In the genomic region with DNA sequence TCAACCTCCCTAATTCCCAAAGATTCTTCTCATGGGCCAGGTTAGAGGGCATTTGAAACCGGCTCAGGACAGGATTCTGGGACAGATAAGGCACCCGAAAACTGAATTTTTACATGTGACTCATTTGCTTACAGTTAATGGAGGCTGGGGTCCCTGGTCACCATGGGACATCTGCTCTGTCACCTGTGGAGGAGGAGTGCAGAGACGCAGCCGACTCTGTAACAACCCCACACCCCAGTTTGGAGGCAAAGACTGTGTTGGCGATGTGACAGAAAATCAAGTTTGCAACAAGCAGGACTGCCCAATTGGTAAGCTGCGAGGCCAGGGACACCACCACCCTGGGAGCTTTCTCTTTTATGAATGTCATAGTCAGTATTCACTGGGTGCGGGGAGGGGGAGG, we compare ENCODE assay signal across 27 mouse cellular contexts. TPM values are rescaled to one million over a fixed set of nuclear protein-coding genes. Genes with fewer than 3 reads are reported as not detected.
A peak's percentile ranks its signal among the peaks of the same experiment; 100 is the strongest.
DNase-seq lines count a peak whose midpoint lies in the region; ATAC-seq lines count a peak whose summit lies in the region.
"Had no signal": no experiment of that assay in that cellular context is flagged by ENCODE, and none has a peak within 500 bp of the region (broad histone marks: within the 10 kb centered on the region; RNA-seq: fewer than 3 reads in every experiment).

No protein-coding gene starts in this region.

- 84% methylated on average over 7 of the region's 7 CpGs for WGBS in heart, embryonic 11.5 days (ENCODE audit: insufficient replicate concordance)
- 85% methylated on average over 7 of the region's 7 CpGs for WGBS in kidney, embryonic 16.5 days

- H3K4me2 ChIP-seq in heart, embryonic 11.5 days = no peak overlapping the region
- H3K4me2 ChIP-seq in kidney, embryonic 16.5 days (replicated peaks; ENCODE audit: low read depth, low read length) = no peak overlapping the region
- H3K4me2 ChIP-seq: embryonic facial prominence, embryonic 13.5 days; forebrain, embryonic 13.5 days; hindbrain, embryonic 12.5 days; hindbrain, embryonic 15.5 days had no signal

- no peak overlapping the region for H3K27ac ChIP-seq in heart, embryonic 11.5 days (ENCODE audit: low read depth, low read length)
- H3K27ac ChIP-seq in kidney, embryonic 16.5 days (ENCODE audit: low read length) = peak overlapping the region; percentile 61; the same call in 1 of the 2 replicates
- H3K27ac ChIP-seq: embryonic facial prominence, embryonic 10.5 days; embryonic facial prominence, embryonic 13.5 days; forebrain, embryonic 10.5 days; forebrain, embryonic 13.5 days; gastrocnemius, adult 2 months; heart, adult 2 months; heart, embryonic 10.5 days; hindbrain, embryonic 12.5 days; hindbrain, embryonic 15.5 days had no signal

- no peak overlapping the region for H3K4me3 ChIP-seq in heart, embryonic 11.5 days (ENCODE audit: low read depth, low read length)
- no peak overlapping the region for H3K4me3 ChIP-seq in kidney, embryonic 16.5 days (ENCODE audit: low read length)
- peak overlapping the region; percentile 66 for H3K4me3 ChIP-seq in megakaryocyte, embryonic 14.5 days (replicated peaks)
- H3K4me3 ChIP-seq: embryonic facial prominence, embryonic 10.5 days; embryonic facial prominence, embryonic 13.5 days; forebrain, embryonic 10.5 days; forebrain, embryonic 13.5 days; gastrocnemius, adult 2 months; heart, adult 2 months; heart, embryonic 10.5 days; hindbrain, embryonic 12.5 days; hindbrain, embryonic 15.5 days had no signal

- peaks cover 26% of the 10 kb centered on the region for H3K36me3 ChIP-seq in heart, embryonic 11.5 days (ENCODE audit: control insufficient read depth, insufficient read depth, low read length)
- peaks cover 73% of the 10 kb centered on the region for H3K36me3 ChIP-seq in kidney, embryonic 16.5 days (ENCODE audit: insufficient read depth, low read length)
- peaks cover 100% of the 10 kb centered on the region for H3K36me3 ChIP-seq in megakaryocyte, embryonic 14.5 days (replicated peaks; ENCODE audit: low read length)
- H3K36me3 ChIP-seq: G1E; hindbrain, embryonic 15.5 days had no signal

- H3K9me3 ChIP-seq in heart, embryonic 11.5 days (replicated peaks; ENCODE audit: control insufficient read depth, low read length) = no peaks in the 10 kb centered on the region
- no peaks in the 10 kb centered on the region for H3K9me3 ChIP-seq in kidney, embryonic 16.5 days (ENCODE audit: low read length)
- H3K9me3 ChIP-seq in megakaryocyte, embryonic 14.5 days = no peaks in the 10 kb centered on the region
- H3K9me3 ChIP-seq: embryonic facial prominence, embryonic 13.5 days; forebrain, embryonic 13.5 days; heart, embryonic 10.5 days; hindbrain, embryonic 12.5 days; hindbrain, embryonic 15.5 days had no signal

- H3K27me3 ChIP-seq in heart, embryonic 11.5 days (ENCODE audit: control insufficient read depth, insufficient read depth, low read length) = no peaks in the 10 kb centered on the region
- no peaks in the 10 kb centered on the region for H3K27me3 ChIP-seq in kidney, embryonic 16.5 days (ENCODE audit: insufficient read depth, low read length)
- H3K27me3 ChIP-seq in megakaryocyte, embryonic 14.5 days (replicated peaks) = no peaks in the 10 kb centered on the region
- H3K27me3 ChIP-seq: CH12.LX; embryonic facial prominence, embryonic 13.5 days; forebrain, embryonic 13.5 days; hindbrain, embryonic 12.5 days; hindbrain, embryonic 15.5 days had no signal

- peak; percentile 83 for DNase-seq in heart, adult 11 months
- no peak for DNase-seq in kidney, postnatal 10 days
- DNase-seq in cerebellum, adult 11-12 months = no peak
- DNase-seq: adrenal gland, adult 2 months; adrenal gland, postnatal 14 days; B cell, adult 2 months; cerebellum, adult 11 months; cerebellum, adult 8-10 months; cerebellum, postnatal 36 days; embryo, embryonic 11 days; gastrocnemius, adult 2 months; gastrocnemius, postnatal 14 days; heart, adult 2 months had no signal

- no peak for ATAC-seq in heart, embryonic 11.5 days (replicated peaks; ENCODE audit: insufficient number of reproducible peaks, low FRiP score, low TSS enrichment)
- ATAC-seq in kidney, embryonic 16.5 days (ENCODE audit: low FRiP score, low TSS enrichment) = no peak
- ATAC-seq in megakaryocyte, adult 5-6 weeks (ENCODE audit: poor library complexity, severe bottlenecking) = no peak
- ATAC-seq: forebrain, embryonic 13.5 days; forebrain, embryonic 16.5 days had no signal

- no peaks in the 10 kb centered on the region for H3K4me1 ChIP-seq in heart, embryonic 11.5 days (ENCODE audit: control insufficient read depth, insufficient read depth, low read length)
- peaks cover 31% of the 10 kb centered on the region for H3K4me1 ChIP-seq in kidney, embryonic 16.5 days (ENCODE audit: insufficient read depth, low read length)
- H3K4me1 ChIP-seq in megakaryocyte, embryonic 14.5 days = peaks cover 72% of the 10 kb centered on the region
- H3K4me1 ChIP-seq: heart, embryonic 10.5 days had no signal

- no peak overlapping the region for H3K9ac ChIP-seq in heart, embryonic 11.5 days (ENCODE audit: low read depth, low read length)
- H3K9ac ChIP-seq in kidney, embryonic 16.5 days (replicated peaks; ENCODE audit: low read length) = no peak overlapping the region
- H3K9ac ChIP-seq: embryonic facial prominence, embryonic 13.5 days; forebrain, embryonic 13.5 days; hindbrain, embryonic 12.5 days; hindbrain, embryonic 15.5 days had no signal

RNA-seq across cellular contexts. Expression of a gene that starts 6.8 kb away (rescaled TPM):
- 45.5 and 73.0 TPM in 2 replicates for polyA plus RNA-seq in heart, embryonic 11.5 days (2014; fragmentation: Nextera tagmentation; extraction: Ambion mirVana)
- 50.9 and 54.6 TPM in 2 replicates for polyA plus RNA-seq in kidney, embryonic 16.5 days (2015; fragmentation: Nextera tagmentation; extraction: Ambion mirVana)
- 258 and 405 TPM in 2 replicates for polyA plus RNA-seq in megakaryocyte, embryonic 14.5 days (2012; ENCODE audit: insufficient read depth, low replicate concordance)
- 27.3 and 28.8 TPM in 2 replicates for total RNA-seq in megakaryocyte, adult 5-6 weeks (2015)
- 32.7 and 37.6 TPM in 2 replicates for total RNA-seq in megakaryocyte, adult 5-6 weeks (2017)
- total RNA-seq: G1E had no signal
